Mouse (Mus musculus): ENCODE data around the gene Tanc1. TPM values are rescaled to one million over a fixed set of nuclear protein-coding genes. Genes with fewer than 3 reads are reported as not detected.

Gene Tanc1
- polyA plus RNA-seq, 1 experiment: not detected

- no peak overlapping the region for H3K27ac ChIP-seq (ENCODE audit: insufficient read depth, low read depth, low read length)
- H3K4me1 ChIP-seq (ENCODE audit: control insufficient read depth, insufficient read depth, low read length): no peaks in the 10 kb centered on the region
- no peak overlapping the region for H3K4me3 ChIP-seq (ENCODE audit: insufficient read depth, low read depth, low read length)
- TF ChIP-seq CTCF (IDR thresholded peaks at IDR 0.05; ENCODE audit: insufficient read depth, low read depth, low read length): no peak
- TF ChIP-seq POLR2A (IDR thresholded peaks at IDR 0.05; ENCODE audit: insufficient read depth, low read depth, low read length): no peak
- WGBS: 45% methylated on average over 7 of the region's 7 CpGs
Observed at GRCm38 (mm10) chr2:59593341-59593902, 18.4 kb upstream of the Tanc1 start.

- Histone ChIP-seq H3K4me1 (ENCODE audit: control insufficient read depth, insufficient read depth, low read length) (no peaks in the 10 kb centered on the region), H3K4me3 (ENCODE audit: insufficient read depth, low read depth, low read length) (no peak overlapping the region), H3K27ac (ENCODE audit: insufficient read depth, low read depth, low read length) (no peak overlapping the region)
- 48% methylated on average over 6 of the region's 6 CpGs for WGBS
- TF ChIP-seq CTCF (IDR thresholded peaks at IDR 0.05; ENCODE audit: insufficient read depth, low read depth, low read length) (no peak), POLR2A (IDR thresholded peaks at IDR 0.05; ENCODE audit: insufficient read depth, low read depth, low read length) (no peak)
Observed at GRCm38 (mm10) chr2:59594095-59594494, 17.7 kb upstream of the Tanc1 start.

GRCm38 (mm10) chr2:59596545-59596944 lies 15.3 kb upstream of the Tanc1 start:
- TF ChIP-seq POLR2A (IDR thresholded peaks at IDR 0.05; ENCODE audit: insufficient read depth, low read depth, low read length) (no peak), CTCF (IDR thresholded peaks at IDR 0.05; ENCODE audit: insufficient read depth, low read depth, low read length) (no peak)
- WGBS: 78% methylated on average over 8 of the region's 8 CpGs
- H3K4me3 ChIP-seq (ENCODE audit: insufficient read depth, low read depth, low read length): no peak overlapping the region
- H3K4me1 ChIP-seq (ENCODE audit: control insufficient read depth, insufficient read depth, low read length): 0 out of 2 replicates have a peak, but pooled peaks cover 3% of the 10 kb centered on the region
- no peak overlapping the region for H3K27ac ChIP-seq (ENCODE audit: insufficient read depth, low read depth, low read length)

- TF ChIP-seq CTCF (IDR thresholded peaks at IDR 0.05; ENCODE audit: insufficient read depth, low read depth, low read length) (no peak), POLR2A (IDR thresholded peaks at IDR 0.05; ENCODE audit: insufficient read depth, low read depth, low read length) (no peak)
- no peak overlapping the region for H3K27ac ChIP-seq (ENCODE audit: insufficient read depth, low read depth, low read length)
- H3K4me1 ChIP-seq (ENCODE audit: control insufficient read depth, insufficient read depth, low read length): 0 out of 2 replicates have a peak, but pooled peaks cover 3% of the 10 kb centered on the region
- no peak overlapping the region for H3K4me3 ChIP-seq (ENCODE audit: insufficient read depth, low read depth, low read length)
- 93% methylated on average over 6 of the region's 6 CpGs for whole genome bisulfite sequencing
Observed at GRCm38 (mm10) chr2:59598286-59598685, 13.6 kb upstream of the Tanc1 start.

GRCm38 (mm10) chr2:59598894-59599293 lies 12.9 kb upstream of the Tanc1 start:
- Histone ChIP-seq H3K4me3 (ENCODE audit: insufficient read depth, low read depth, low read length) (no peak overlapping the region), H3K4me1 (ENCODE audit: control insufficient read depth, insufficient read depth, low read length) (0 out of 2 replicates have a peak, but pooled peaks cover 3% of the 10 kb centered on the region), H3K27ac (ENCODE audit: insufficient read depth, low read depth, low read length) (no peak overlapping the region)
- no peak for TF ChIP-seq CTCF (IDR thresholded peaks at IDR 0.05; ENCODE audit: insufficient read depth, low read depth, low read length)
- no peak for TF ChIP-seq POLR2A (IDR thresholded peaks at IDR 0.05; ENCODE audit: insufficient read depth, low read depth, low read length)
- 50% methylated on average over 4 of the region's 4 CpGs for WGBS

- Histone ChIP-seq H3K4me1 (ENCODE audit: control insufficient read depth, insufficient read depth, low read length) (0 out of 2 replicates have a peak, but pooled peaks cover 3% of the 10 kb centered on the region), H3K4me3 (ENCODE audit: insufficient read depth, low read depth, low read length) (no peak overlapping the region), H3K27ac (ENCODE audit: insufficient read depth, low read depth, low read length) (no peak overlapping the region)
- WGBS: 36% methylated on average over 7 of the region's 7 CpGs
- TF ChIP-seq CTCF (IDR thresholded peaks at IDR 0.05; ENCODE audit: insufficient read depth, low read depth, low read length) (no peak), POLR2A (IDR thresholded peaks at IDR 0.05; ENCODE audit: insufficient read depth, low read depth, low read length) (no peak)
Observed at GRCm38 (mm10) chr2:59599338-59600111, 12.3 kb upstream of the Tanc1 start.

- TF ChIP-seq CTCF (IDR thresholded peaks at IDR 0.05; ENCODE audit: insufficient read depth, low read depth, low read length): no peak
- TF ChIP-seq POLR2A (IDR thresholded peaks at IDR 0.05; ENCODE audit: insufficient read depth, low read depth, low read length): no peak
- Histone ChIP-seq H3K4me1 (ENCODE audit: control insufficient read depth, insufficient read depth, low read length) (0 out of 2 replicates have a peak, but pooled peaks cover 3% of the 10 kb centered on the region), H3K27ac (ENCODE audit: insufficient read depth, low read depth, low read length) (no peak overlapping the region), H3K4me3 (ENCODE audit: insufficient read depth, low read depth, low read length) (no peak overlapping the region)
- 64% methylated on average over 19 of the region's 19 CpGs for WGBS
Observed at GRCm38 (mm10) chr2:59600123-59600840, 11.6 kb upstream of the Tanc1 start.

GRCm38 (mm10) chr2:59600980-59601379 lies 10.9 kb upstream of the Tanc1 start:
- TF ChIP-seq POLR2A (IDR thresholded peaks at IDR 0.05; ENCODE audit: insufficient read depth, low read depth, low read length) (no peak), CTCF (IDR thresholded peaks at IDR 0.05; ENCODE audit: insufficient read depth, low read depth, low read length) (no peak)
- WGBS: 84% methylated on average over 2 of the region's 2 CpGs
- Histone ChIP-seq H3K4me3 (ENCODE audit: insufficient read depth, low read depth, low read length) (no peak overlapping the region), H3K4me1 (ENCODE audit: control insufficient read depth, insufficient read depth, low read length) (0 out of 2 replicates have a peak, but pooled peaks cover 3% of the 10 kb centered on the region), H3K27ac (ENCODE audit: insufficient read depth, low read depth, low read length) (no peak overlapping the region)

- Histone ChIP-seq H3K27ac (ENCODE audit: insufficient read depth, low read depth, low read length) (no peak overlapping the region), H3K4me1 (ENCODE audit: control insufficient read depth, insufficient read depth, low read length) (0 out of 2 replicates have a peak, but pooled peaks cover 3% of the 10 kb centered on the region), H3K4me3 (ENCODE audit: insufficient read depth, low read depth, low read length) (no peak overlapping the region)
- 94% methylated on average over 8 of the region's 8 CpGs for WGBS
- TF ChIP-seq POLR2A (IDR thresholded peaks at IDR 0.05; ENCODE audit: insufficient read depth, low read depth, low read length): no peak
- no peak for TF ChIP-seq CTCF (IDR thresholded peaks at IDR 0.05; ENCODE audit: insufficient read depth, low read depth, low read length)
Observed at GRCm38 (mm10) chr2:59601452-59601851, 10.4 kb upstream of the Tanc1 start.
